Mouse (Mus musculus) myocyte (in vitro differentiated cells): ENCODE results near the gene Habp2.

ENCODE experiments used
- E2F4 ChIP-seq: IDR thresholded peaks from one replicate; pipeline ENCODE4 v1.6.1; 2011; ENCODE audit warnings: mild to moderate bottlenecking, control low read depth, moderate library complexity; ENCODE audit not compliant: insufficient read depth
- MYOG ChIP-seq, 3 experiments: IDR thresholded peaks; one replicate each; pipeline ENCODE4 v1.6.1; 2011; ENCODE audit warnings: control low read depth in 2 of 3, low read depth in 2 of 3, mild to moderate bottlenecking in 2 of 3; ENCODE audit not compliant: insufficient read length in 2 of 3, control insufficient read depth in 1 of 3, insufficient read depth in 1 of 3
- USF1 ChIP-seq: IDR thresholded peaks from one replicate; pipeline ENCODE4 v1.6.1; 2011; ENCODE audit warnings: low read depth, mild to moderate bottlenecking, control low read depth, moderate library complexity

DNA sequence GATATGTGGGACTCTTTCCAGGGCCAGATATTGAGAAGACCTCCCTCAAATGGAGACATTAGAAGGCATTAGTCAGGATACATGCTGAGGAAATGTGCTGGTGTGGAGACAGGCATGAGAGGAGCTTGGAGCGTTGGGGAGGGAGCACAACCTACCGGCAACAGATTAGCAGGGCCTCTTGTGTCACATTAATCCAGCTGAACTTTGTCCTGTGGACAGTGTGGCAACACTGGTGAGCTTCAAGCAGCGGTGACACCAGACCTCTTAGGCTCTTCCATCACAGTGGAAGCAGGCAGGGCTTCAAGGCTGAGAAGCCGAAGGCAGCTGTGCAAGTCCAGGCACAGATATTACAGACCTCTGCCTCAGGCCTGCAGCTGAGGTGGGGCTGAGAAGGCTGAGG, 9.0 kb upstream of the Habp2 start:
- TF ChIP-seq USF1 (no peak), E2F4 (no peak), MYOG (IDR thresholded peaks at IDR 0.05; ENCODE audit: control insufficient read depth in 1 of 3, insufficient read depth in 1 of 3, insufficient read length in 2 of 3, low read depth in 2 of 3) (no peak)
